Mouse (Mus musculus): ENCODE data around the gene Trabd2b. TPM values are rescaled to one million over a fixed set of nuclear protein-coding genes. Genes with fewer than 3 reads are reported as not detected.

Gene Trabd2b
- total and polyA plus RNA-seq, 3 experiments, result not detected

GRCm38 (mm10) chr4:114365595-114365994 lies 40.9 kb upstream of the Trabd2b start:
- Histone ChIP-seq H3K79me2 (ENCODE audit: control insufficient read depth, insufficient read depth, low read length, poor library complexity) (no peaks in the 10 kb centered on the region), H3K27ac (ENCODE audit: control insufficient read depth, low read depth, low read length) (no peak overlapping the region), H3K27me3 (ENCODE audit: control insufficient read depth in 1 of 2, insufficient read depth in 2 of 2, low read length in 2 of 2) (no peaks in the 10 kb centered on the region), H3K4me3 (ENCODE audit: control insufficient read depth in 1 of 2, insufficient read depth in 1 of 2, low read depth in 2 of 2, low read length in 2 of 2) (no peak overlapping the region), H3K4me1 (ENCODE audit: control insufficient read depth in 1 of 2, insufficient read depth in 2 of 2, low read length in 2 of 2) (no peaks in the 10 kb centered on the region), H3K36me3 (ENCODE audit: control insufficient read depth in 1 of 2, insufficient read depth in 2 of 2, low read length in 2 of 2) (no peaks in the 10 kb centered on the region), H3K9ac (ENCODE audit: control insufficient read depth, low read depth, low read length, poor library complexity, severe bottlenecking) (no peak overlapping the region), H3K9me3 (replicated peaks; ENCODE audit: insufficient read depth, low read length) (no peaks in the 10 kb centered on the region)
- no peak for TF ChIP-seq CTCF (IDR thresholded peaks at IDR 0.05 in 2 of 3, conservative IDR thresholded peaks at IDR 0.05 in 1 of 3; ENCODE audit: control insufficient read depth in 1 of 3, insufficient read depth in 1 of 3, low read depth in 2 of 3, low read length in 3 of 3, poor library complexity in 1 of 3, severe bottlenecking in 1 of 3)
- no peak for TF ChIP-seq USF1 (IDR thresholded peaks at IDR 0.05; ENCODE audit: low read depth, low read length)
- TF ChIP-seq RAD21 (IDR thresholded peaks at IDR 0.05; ENCODE audit: low read depth, low read length), result no peak
- TF ChIP-seq EP300 (IDR thresholded peaks at IDR 0.05; ENCODE audit: low read depth in 1 of 2, low read length in 2 of 2), result no peak
- DNase-seq (ENCODE audit: low read depth, low spot score), result no peak

DNA sequence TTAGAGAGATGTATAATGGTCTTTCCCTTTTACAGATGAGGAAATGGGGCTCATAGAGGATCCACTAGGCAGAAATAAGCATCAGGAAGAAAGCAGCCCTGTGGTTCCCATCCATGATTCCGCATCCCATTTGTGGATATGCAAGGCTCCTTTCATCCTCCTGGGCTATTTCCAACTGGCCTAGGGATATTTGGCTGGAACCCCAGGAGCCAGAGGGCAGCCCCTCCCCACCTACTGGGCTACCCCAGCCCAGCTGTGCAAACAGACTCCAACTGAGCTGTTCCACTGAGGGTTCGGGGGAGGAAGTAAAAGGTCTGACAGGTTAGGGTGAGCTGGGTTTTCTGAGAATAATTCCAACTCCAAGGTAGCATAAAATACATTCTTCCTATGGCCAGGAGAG lies 39.5 kb upstream of the Trabd2b start:
- TF ChIP-seq CTCF (IDR thresholded peaks at IDR 0.05 in 2 of 3, conservative IDR thresholded peaks at IDR 0.05 in 1 of 3; ENCODE audit: control insufficient read depth in 1 of 3, insufficient read depth in 1 of 3, low read depth in 2 of 3, low read length in 3 of 3, poor library complexity in 1 of 3, severe bottlenecking in 1 of 3), result no peak
- TF ChIP-seq POLR2AphosphoS2 (IDR thresholded peaks at IDR 0.05; ENCODE audit: low read length), result no peak
- no peak for TF ChIP-seq GATA1 (IDR thresholded peaks at IDR 0.05; ENCODE audit: low read depth, low read length)
- no peak for TF ChIP-seq KAT2A (conservative IDR thresholded peaks at IDR 0.05; ENCODE audit: low read depth, low read length)
- no peak for TF ChIP-seq MAZ (IDR thresholded peaks at IDR 0.05; ENCODE audit: low read depth, low read length)
- TF ChIP-seq RCOR1 (IDR thresholded peaks at IDR 0.05; ENCODE audit: low read depth, low read length), result no peak
- TF ChIP-seq MAX (IDR thresholded peaks at IDR 0.05; ENCODE audit: low read length), result no peak
- no peak for TF ChIP-seq MEF2A (IDR thresholded peaks at IDR 0.05; ENCODE audit: extremely low read depth, insufficient replicate concordance, low read depth, low read length, poor library complexity, severe bottlenecking)
- TF ChIP-seq EP300 (IDR thresholded peaks at IDR 0.05; ENCODE audit: low read depth in 1 of 2, low read length in 2 of 2), result no peak
- TF ChIP-seq ELF1 (IDR thresholded peaks at IDR 0.05; ENCODE audit: low read depth, low read length), result no peak
- no peak for TF ChIP-seq USF1 (IDR thresholded peaks at IDR 0.05; ENCODE audit: low read depth, low read length)
- no peak for TF ChIP-seq TBP (IDR thresholded peaks at IDR 0.05; ENCODE audit: low read depth, low read length)
- no peak for TF ChIP-seq HCFC1 (IDR thresholded peaks at IDR 0.05; ENCODE audit: low read depth, low read length)
- no peak for TF ChIP-seq ZMIZ1 (IDR thresholded peaks at IDR 0.05; ENCODE audit: low read depth, low read length)
- TF ChIP-seq NELFE (IDR thresholded peaks at IDR 0.05; ENCODE audit: low read depth, low read length), result no peak
- no peaks in the 10 kb centered on the region for H3K79me2 ChIP-seq (ENCODE audit: control insufficient read depth, insufficient read depth, low read length, poor library complexity)
- no peak overlapping the region for H3K27ac ChIP-seq (ENCODE audit: control insufficient read depth, low read depth, low read length)
- no peaks in the 10 kb centered on the region for H3K9me3 ChIP-seq (replicated peaks; ENCODE audit: insufficient read depth, low read length)
- no peak overlapping the region for H3K9ac ChIP-seq (ENCODE audit: control insufficient read depth, low read depth, low read length, poor library complexity, severe bottlenecking)
- no peaks in the 10 kb centered on the region for H3K27me3 ChIP-seq (ENCODE audit: control insufficient read depth in 1 of 2, insufficient read depth in 2 of 2, low read length in 2 of 2)
- DNase-seq (ENCODE audit: low read depth, low spot score), result no peak
- H3K4me1 ChIP-seq (ENCODE audit: control insufficient read depth in 1 of 2, insufficient read depth in 2 of 2, low read length in 2 of 2), result no peaks in the 10 kb centered on the region
- H3K4me3 ChIP-seq (ENCODE audit: control insufficient read depth in 1 of 2, insufficient read depth in 1 of 2, low read depth in 2 of 2, low read length in 2 of 2), result no peak overlapping the region
- no peaks in the 10 kb centered on the region for H3K36me3 ChIP-seq (ENCODE audit: control insufficient read depth in 1 of 2, insufficient read depth in 2 of 2, low read length in 2 of 2)
